Mouse (Mus musculus): ENCODE results near the gene Fus.

DNA sequence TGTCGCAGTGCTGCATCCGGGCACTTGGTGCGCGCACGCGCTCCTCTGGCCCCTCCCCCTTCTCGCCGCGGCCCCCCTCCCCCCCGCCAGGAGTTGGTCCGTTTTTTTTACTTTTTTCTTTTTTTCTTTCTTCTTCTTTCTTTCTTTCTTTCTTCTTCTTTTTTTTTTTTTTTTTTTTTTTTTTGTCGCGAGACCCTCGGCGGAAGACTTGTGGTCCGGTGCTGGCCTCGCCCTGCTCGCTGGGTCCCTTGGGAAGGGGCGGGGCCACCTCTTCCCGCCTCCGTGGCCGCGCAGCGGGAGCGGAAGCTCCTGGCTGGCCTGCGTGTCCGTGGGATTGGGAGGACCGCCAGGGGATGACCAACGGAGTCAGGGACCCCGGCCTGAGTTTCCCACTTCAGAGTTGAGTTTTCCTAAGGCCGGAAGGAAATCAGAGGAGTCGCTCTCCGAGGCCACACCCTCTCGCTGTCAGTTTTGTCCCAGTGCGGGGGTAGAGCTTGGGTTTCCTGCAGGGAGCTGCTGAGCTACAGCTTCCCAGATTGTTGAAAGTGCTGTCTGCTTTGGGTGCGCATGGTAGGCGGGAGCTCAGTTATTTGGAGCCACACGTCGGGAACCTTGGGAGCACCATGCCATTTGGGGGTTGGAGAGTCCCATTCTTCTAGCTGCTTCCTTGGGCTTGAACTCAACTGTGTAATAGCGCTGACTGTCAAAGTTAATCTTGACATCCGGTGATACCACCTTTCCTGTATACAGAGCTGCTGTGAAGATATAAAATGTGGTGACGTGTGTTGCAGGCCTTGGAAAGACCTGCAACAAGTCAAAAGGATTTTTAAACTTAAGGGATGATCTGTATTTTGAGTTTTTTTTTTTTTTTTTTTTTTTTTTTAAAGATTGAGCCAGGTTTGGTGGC lies 918 bp downstream of the Fus start:
- TF ChIP-seq CTCF (IDR thresholded peaks at IDR 0.05; ENCODE audit: low read depth, low read length), result no peak
- TF ChIP-seq POLR2A (IDR thresholded peaks at IDR 0.05; ENCODE audit: borderline replicate concordance, low read depth, low read length), result no peak
